Mouse (Mus musculus): ENCODE data around the gene Cyct.

GRCm38 (mm10) chr2:76374544-76375206 lies 14.4 kb upstream of the Cyct start:
- TF ChIP-seq POLR2A (IDR thresholded peaks at IDR 0.05; ENCODE audit: extremely low read depth, insufficient read depth, low read length) (no peak), CTCF (IDR thresholded peaks at IDR 0.05; ENCODE audit: extremely low read depth, insufficient read depth, low read length) (no peak)
